Mouse (Mus musculus) bone marrow macrophage, adult 2 months (primary cell): ENCODE results near the gene Tspan6. TPM values are rescaled to one million over a fixed set of nuclear protein-coding genes. Genes with fewer than 3 reads are reported as not detected.

ENCODE experiments used
- H3K27ac ChIP-seq: 2 replicates; pipeline ENCODE4 v1.5.1; 2012; ENCODE audit warnings: low read depth, low read length; ENCODE audit not compliant: insufficient read depth
- H3K4me1 ChIP-seq: 2 replicates; pipeline ENCODE4 v1.6.1; 2012; ENCODE audit warnings: low read length; ENCODE audit not compliant: control insufficient read depth, insufficient read depth
- H3K4me3 ChIP-seq: 2 replicates; pipeline ENCODE4 v1.5.1; 2012; ENCODE audit warnings: mild to moderate bottlenecking, low read length, moderate library complexity; ENCODE audit not compliant: insufficient read depth
- CTCF ChIP-seq: IDR thresholded peaks from 2 replicates; pipeline ENCODE4 v1.5.1; 2012; ENCODE audit warnings: low read depth, mild to moderate bottlenecking, low read length, moderate library complexity
- POLR2A ChIP-seq: IDR thresholded peaks from 2 replicates; pipeline ENCODE4 v1.6.1; 2012; ENCODE audit warnings: mild to moderate bottlenecking, low read depth, low read length, borderline replicate concordance
- polyA plus RNA-seq: library from polyadenylated mRNA; stranded (reverse); fragments of >200 nt; gene quantifications from 2 replicates; pipeline ENCODE4 v1.2.4, GENCODE M21; 2012; ENCODE audit not compliant: missing spikeins, insufficient read depth, insufficient read length

The Tspan6 gene
- polyA plus RNA-seq, 1 experiment: not detected

- no peak overlapping the region for H3K4me3 ChIP-seq
- H3K4me1 ChIP-seq: no peaks in the 10 kb centered on the region
- H3K27ac ChIP-seq: no peak overlapping the region
- TF ChIP-seq CTCF: no peak
- TF ChIP-seq POLR2A: no peak
Measured at GRCm38 (mm10) chrX:133888111-133888510, 10.1 kb downstream of the Tspan6 start.

GRCm38 (mm10) chrX:133887308-133887707 is 10.9 kb downstream of the Tspan6 start:
- no peak overlapping the region for H3K4me3 ChIP-seq
- H3K4me1 ChIP-seq: no peaks in the 10 kb centered on the region
- TF ChIP-seq CTCF (no peak), POLR2A (no peak)
- no peak overlapping the region for H3K27ac ChIP-seq

GRCm38 (mm10) chrX:133869743-133870142 is 28.5 kb downstream of the Tspan6 start:
- Histone ChIP-seq H3K27ac (no peak overlapping the region), H3K4me1 (peaks cover 2% of the 10 kb centered on the region; the same call in 1 of the 2 replicates), H3K4me3 (no peak overlapping the region)
- no peak for TF ChIP-seq CTCF
- no peak for TF ChIP-seq POLR2A

GRCm38 (mm10) chrX:133853637-133854036 is 44.6 kb downstream of the Tspan6 start:
- TF ChIP-seq CTCF (no peak), POLR2A (no peak)
- H3K27ac ChIP-seq: no peak overlapping the region
- H3K4me1 ChIP-seq: no peaks in the 10 kb centered on the region
- H3K4me3 ChIP-seq: no peak overlapping the region

GRCm38 (mm10) chrX:133850680-133851079 is 47.5 kb downstream of the Tspan6 start, which contains the start of gene Tnmd:
TSS of gene Tnmd (plus strand) at chrX:133850980.
- TF ChIP-seq POLR2A (no peak), CTCF (no peak)
- no peaks in the 10 kb centered on the region for H3K4me1 ChIP-seq

More at GRCm38 (mm10) chrX:133850680-133851079, 47.5 kb downstream of the Tspan6 start, which contains the start of gene Tnmd:
- no peak within 1 kb of the TSS for H3K4me3 ChIP-seq
- H3K27ac ChIP-seq: no peak within 1 kb of the TSS

Other genes starting within 250 kb of the Tspan6 start
- gene Pcdh19, start 209.4 kb downstream of the Tspan6 start, polyA plus RNA-seq: 0.11 and 0.83 TPM in 2 replicates
- gene Tnmd, start 47.4 kb downstream of the Tspan6 start, polyA plus RNA-seq: not detected in 2 replicates
- gene Srpx2, start 10.0 kb upstream of the Tspan6 start, polyA plus RNA-seq: 0.59 and 0.95 TPM in 2 replicates
- gene Sytl4, start 83.4 kb upstream of the Tspan6 start, polyA plus RNA-seq: not detected in 2 replicates
- 14.7 and 16.9 TPM in 2 replicates for gene Cstf2, start 160.8 kb upstream of the Tspan6 start, polyA plus RNA-seq